Mouse (Mus musculus): Measurements from ENCODE around the gene Neu3. TPM values are rescaled to one million over a fixed set of nuclear protein-coding genes. Genes with fewer than 3 reads are reported as not detected.
A peak's percentile ranks its signal among the peaks of the same experiment; 100 is the strongest.

Neu3 gene
- total and polyA plus RNA-seq, 2 experiments from 2014 or later: 1.6 to 2.1 TPM

DNA sequence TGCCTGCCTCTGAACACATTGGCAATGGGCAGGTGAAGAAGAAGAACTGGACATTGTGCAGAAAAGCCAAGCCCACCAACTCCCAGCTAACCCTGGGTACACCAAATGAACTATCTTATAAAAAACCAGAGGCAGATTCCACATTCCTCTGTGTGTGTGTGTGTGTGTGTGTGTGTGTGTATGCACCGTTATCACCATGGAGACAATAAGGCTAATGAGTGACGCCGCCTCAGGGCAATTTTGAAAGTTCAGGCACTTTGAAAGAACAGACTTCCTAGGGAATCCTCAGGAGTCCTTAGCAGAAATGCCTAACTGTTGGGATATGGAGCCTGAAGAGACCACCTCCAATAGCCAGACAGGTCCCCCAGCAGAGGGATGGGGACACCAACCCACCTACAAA is 31.0 kb downstream of the Neu3 start:
- H3K9me3 ChIP-seq (ENCODE audit: low read length): no peaks in the 10 kb centered on the region
- no peak for TF ChIP-seq CTCF (IDR thresholded peaks at IDR 0.05; ENCODE audit: low read depth)
- H3K27me3 ChIP-seq (ENCODE audit: insufficient read depth, low read length): no peaks in the 10 kb centered on the region
- 56% methylated on average over 3 of the region's 3 CpGs for WGBS
- H3K4me3 ChIP-seq (ENCODE audit: low read length): no peak overlapping the region
- no peaks in the 10 kb centered on the region for H3K36me3 ChIP-seq (ENCODE audit: insufficient read depth, low read length)
- no peak overlapping the region for H3K4me2 ChIP-seq (ENCODE audit: low read depth, low read length)
- H3K9ac ChIP-seq (replicated peaks; ENCODE audit: low read length): no peak overlapping the region
- ATAC-seq: no peak
- no peaks in the 10 kb centered on the region for H3K4me1 ChIP-seq (ENCODE audit: insufficient read depth, low read length)
- no peak overlapping the region for H3K27ac ChIP-seq
- no peak for DNase-seq (ENCODE audit: low spot score)

DNA sequence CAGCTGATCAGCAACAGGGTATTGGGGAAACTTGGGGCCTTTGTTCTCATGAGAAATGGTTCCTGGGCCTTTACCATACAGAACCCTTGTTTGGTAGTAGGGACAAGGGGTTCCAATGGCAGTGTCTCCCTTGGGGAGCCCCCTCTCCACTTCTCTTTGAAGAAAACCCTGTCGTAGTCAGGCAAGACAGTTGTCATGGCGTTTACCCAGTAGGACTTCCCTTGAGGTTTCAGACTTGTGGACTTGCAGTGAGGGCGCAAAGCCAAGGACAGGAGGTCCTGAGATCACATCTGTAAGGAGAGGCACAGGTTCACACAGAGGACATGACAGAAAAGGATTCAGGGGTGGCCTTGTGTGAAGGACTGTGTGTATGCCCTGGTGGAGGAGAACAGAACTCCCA is 31.7 kb downstream of the Neu3 start:
- Histone ChIP-seq H3K9ac (replicated peaks; ENCODE audit: low read length) (no peak overlapping the region), H3K4me3 (ENCODE audit: low read length) (no peak overlapping the region), H3K4me2 (ENCODE audit: low read depth, low read length) (no peak overlapping the region), H3K36me3 (ENCODE audit: insufficient read depth, low read length) (no peaks in the 10 kb centered on the region), H3K9me3 (ENCODE audit: low read length) (no peaks in the 10 kb centered on the region), H3K27ac (no peak overlapping the region), H3K27me3 (ENCODE audit: insufficient read depth, low read length) (no peaks in the 10 kb centered on the region), H3K4me1 (ENCODE audit: insufficient read depth, low read length) (no peaks in the 10 kb centered on the region)
- ATAC-seq: no peak
- DNase-seq (ENCODE audit: low spot score): no peak
- TF ChIP-seq CTCF (IDR thresholded peaks at IDR 0.05; ENCODE audit: low read depth): no peak
- 50% methylated on average over 3 of the region's 3 CpGs for WGBS

DNA sequence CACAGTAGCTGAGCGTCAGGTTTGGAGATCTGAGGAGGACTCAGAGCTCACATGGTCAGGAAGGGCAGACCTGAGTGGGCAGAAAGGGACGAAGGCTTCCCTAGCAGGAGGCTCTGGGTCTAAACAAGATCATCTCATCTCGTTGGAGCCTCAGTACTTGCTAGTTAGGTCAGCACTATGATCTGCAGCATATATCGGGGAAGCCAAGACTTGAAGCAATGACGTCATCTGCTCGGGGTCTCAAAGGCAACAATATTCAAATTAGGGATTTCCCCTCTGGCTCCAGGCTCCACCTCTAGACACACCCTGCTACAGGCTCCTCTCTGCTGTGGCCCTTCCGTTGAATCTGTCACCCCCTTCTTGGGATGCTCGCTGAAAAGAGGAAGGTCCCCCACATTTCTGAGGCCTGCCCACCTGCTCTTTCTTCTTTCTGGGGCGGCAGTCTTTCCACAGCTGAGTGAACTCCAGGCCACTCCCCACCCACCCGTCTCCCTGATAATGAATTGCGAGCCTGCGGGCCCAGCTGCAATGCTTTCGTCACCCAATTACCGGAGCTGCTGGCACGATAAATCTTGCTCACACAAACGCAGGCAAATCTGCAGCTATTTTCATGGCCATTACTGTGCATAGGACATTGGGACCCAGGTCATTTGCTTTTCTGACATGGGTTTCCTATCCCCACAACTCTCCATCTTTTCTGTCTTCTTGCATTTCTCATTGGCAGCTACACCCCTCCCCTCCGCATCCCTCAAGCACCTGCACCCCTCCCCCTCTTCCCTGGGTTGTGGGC is 32.8 kb downstream of the Neu3 start:
- Histone ChIP-seq H3K9me3 (ENCODE audit: low read length) (no peaks in the 10 kb centered on the region), H3K4me2 (ENCODE audit: low read depth, low read length) (peak overlapping the region; percentile 31), H3K4me1 (ENCODE audit: insufficient read depth, low read length) (no peaks in the 10 kb centered on the region), H3K4me3 (ENCODE audit: low read length) (no peak overlapping the region), H3K27ac (no peak overlapping the region), H3K36me3 (ENCODE audit: insufficient read depth, low read length) (no peaks in the 10 kb centered on the region), H3K27me3 (ENCODE audit: insufficient read depth, low read length) (no peaks in the 10 kb centered on the region), H3K9ac (replicated peaks; ENCODE audit: low read length) (no peak overlapping the region)
- peak; percentile 65 for ATAC-seq
- TF ChIP-seq CTCF (IDR thresholded peaks at IDR 0.05; ENCODE audit: low read depth): no peak
- DNase-seq (ENCODE audit: low spot score): peak; percentile 68
- 11% methylated on average over 17 of the region's 17 CpGs for WGBS

DNA sequence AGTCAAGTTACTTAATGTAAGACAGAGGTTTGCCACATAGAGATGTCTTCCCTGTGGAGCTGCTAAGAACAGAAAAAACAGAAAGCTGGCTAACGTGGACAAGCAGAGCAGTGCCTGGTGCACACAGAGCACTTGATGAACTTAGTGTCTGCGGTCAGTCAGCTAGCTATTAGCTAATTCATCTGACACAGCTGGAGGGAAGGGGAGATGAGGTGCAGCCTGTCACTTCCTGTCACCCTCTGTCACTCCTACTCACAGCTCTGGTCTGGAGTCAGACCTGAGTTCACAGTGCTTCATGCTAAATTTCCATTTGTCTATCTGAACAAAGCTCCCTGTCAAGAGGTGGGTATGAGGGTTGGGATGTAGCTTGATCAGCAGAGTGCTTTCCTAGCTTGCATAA is 34.1 kb downstream of the Neu3 start:
- H3K36me3 ChIP-seq (ENCODE audit: insufficient read depth, low read length): no peaks in the 10 kb centered on the region
- 48% methylated on average over 2 of the region's 2 CpGs for WGBS
- H3K4me1 ChIP-seq (ENCODE audit: insufficient read depth, low read length): no peaks in the 10 kb centered on the region
- H3K4me2 ChIP-seq (ENCODE audit: low read depth, low read length): no peak overlapping the region
- no peak overlapping the region for H3K27ac ChIP-seq
- no peaks in the 10 kb centered on the region for H3K9me3 ChIP-seq (ENCODE audit: low read length)
- TF ChIP-seq CTCF (IDR thresholded peaks at IDR 0.05; ENCODE audit: low read depth): no peak
- no peak overlapping the region for H3K4me3 ChIP-seq (ENCODE audit: low read length)
- no peak overlapping the region for H3K9ac ChIP-seq (replicated peaks; ENCODE audit: low read length)
- DNase-seq (ENCODE audit: low spot score) (no peak), ATAC-seq (no peak)
- no peaks in the 10 kb centered on the region for H3K27me3 ChIP-seq (ENCODE audit: insufficient read depth, low read length)

DNA sequence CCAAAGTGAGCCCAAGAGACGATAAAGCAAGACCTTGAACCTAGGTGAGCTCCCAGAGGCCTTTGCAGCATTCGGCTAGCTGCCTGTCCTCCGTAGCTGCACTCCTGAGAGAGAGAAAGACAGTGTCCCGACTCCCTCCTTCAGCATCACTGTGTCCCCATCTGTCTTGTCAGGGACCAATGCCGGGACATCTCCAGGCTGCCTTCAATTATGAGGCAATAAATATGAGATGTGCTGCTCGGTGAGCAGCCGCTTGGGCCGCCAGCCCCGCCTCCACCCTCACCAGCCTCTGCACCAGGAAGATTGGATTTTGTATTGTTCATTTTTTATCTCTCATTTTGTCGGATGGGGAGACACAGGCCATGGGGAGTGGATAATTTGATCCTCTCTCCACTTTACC is 37.4 kb downstream of the Neu3 start:
- H3K4me3 ChIP-seq (ENCODE audit: low read length): no peak overlapping the region
- H3K9me3 ChIP-seq (ENCODE audit: low read length): no peaks in the 10 kb centered on the region
- DNase-seq (ENCODE audit: low spot score) (no peak), ATAC-seq (no peak)
- TF ChIP-seq CTCF (IDR thresholded peaks at IDR 0.05; ENCODE audit: low read depth): no peak
- H3K4me2 ChIP-seq (ENCODE audit: low read depth, low read length): no peak overlapping the region
- no peaks in the 10 kb centered on the region for H3K36me3 ChIP-seq (ENCODE audit: insufficient read depth, low read length)
- no peak overlapping the region for H3K9ac ChIP-seq (replicated peaks; ENCODE audit: low read length)
- no peaks in the 10 kb centered on the region for H3K27me3 ChIP-seq (ENCODE audit: insufficient read depth, low read length)
- no peaks in the 10 kb centered on the region for H3K4me1 ChIP-seq (ENCODE audit: insufficient read depth, low read length)
- H3K27ac ChIP-seq: no peak overlapping the region
- 62% methylated on average over 10 of the region's 10 CpGs for WGBS

DNA sequence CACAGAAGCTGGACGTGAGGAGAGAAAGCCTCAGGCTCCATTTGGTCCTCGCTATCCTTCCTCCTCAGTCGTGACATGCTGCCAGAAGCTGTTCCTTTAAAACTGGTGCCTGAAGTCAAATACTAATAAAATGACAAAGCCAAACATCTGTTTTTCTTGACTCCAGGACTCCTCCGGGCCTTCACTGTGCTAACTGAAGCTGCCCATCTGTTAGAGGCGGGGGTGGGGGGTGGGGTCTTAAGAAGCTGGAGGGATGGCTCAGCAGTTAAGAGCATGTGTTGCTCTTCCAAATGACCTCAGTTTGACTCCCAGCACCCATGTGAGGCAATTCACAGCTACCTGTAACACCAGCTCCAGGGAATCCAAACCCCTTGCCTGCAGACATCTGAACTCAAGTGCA is 39.7 kb downstream of the Neu3 start:
- DNase-seq (ENCODE audit: low spot score) (no peak), ATAC-seq (no peak)
- H3K4me1 ChIP-seq (ENCODE audit: insufficient read depth, low read length): no peaks in the 10 kb centered on the region
- 50% methylated on average over 5 of the region's 5 CpGs for WGBS
- H3K9ac ChIP-seq (replicated peaks; ENCODE audit: low read length): no peak overlapping the region
- H3K27me3 ChIP-seq (ENCODE audit: insufficient read depth, low read length): no peaks in the 10 kb centered on the region
- no peaks in the 10 kb centered on the region for H3K9me3 ChIP-seq (ENCODE audit: low read length)
- TF ChIP-seq CTCF (IDR thresholded peaks at IDR 0.05; ENCODE audit: low read depth): no peak
- H3K4me3 ChIP-seq (ENCODE audit: low read length): no peak overlapping the region
- H3K36me3 ChIP-seq (ENCODE audit: insufficient read depth, low read length): no peaks in the 10 kb centered on the region
- no peak overlapping the region for H3K4me2 ChIP-seq (ENCODE audit: low read depth, low read length)
- H3K27ac ChIP-seq: no peak overlapping the region

DNA sequence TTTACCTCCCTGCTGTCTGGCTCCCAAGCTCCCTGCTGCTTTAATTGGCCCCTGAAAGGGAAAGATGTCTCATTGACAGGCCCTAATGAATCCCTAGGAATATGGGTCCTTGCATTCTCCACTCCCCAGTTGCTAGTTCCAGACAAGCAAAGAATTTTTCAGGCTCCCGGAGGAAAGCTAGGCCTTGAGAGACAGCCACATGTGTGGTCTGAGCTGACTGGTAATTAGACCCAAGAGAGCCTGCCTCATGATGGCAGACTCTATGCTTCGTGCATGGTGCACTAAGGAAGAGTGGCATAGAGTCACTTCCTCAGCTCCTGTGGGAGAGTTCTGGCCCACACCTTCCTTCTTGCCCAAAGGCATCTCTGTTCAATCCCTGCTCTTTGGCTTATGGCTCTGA is 40.3 kb downstream of the Neu3 start:
- DNase-seq (ENCODE audit: low spot score) (no peak), ATAC-seq (no peak)
- WGBS: 30% methylated on average over 2 of the region's 2 CpGs

More for the DNA sequence above, 40.3 kb downstream of the Neu3 start:
- Histone ChIP-seq H3K27ac (no peak overlapping the region), H3K27me3 (ENCODE audit: insufficient read depth, low read length) (no peaks in the 10 kb centered on the region), H3K9ac (replicated peaks; ENCODE audit: low read length) (no peak overlapping the region), H3K4me2 (ENCODE audit: low read depth, low read length) (no peak overlapping the region), H3K36me3 (ENCODE audit: insufficient read depth, low read length) (no peaks in the 10 kb centered on the region), H3K4me3 (ENCODE audit: low read length) (no peak overlapping the region), H3K4me1 (ENCODE audit: insufficient read depth, low read length) (no peaks in the 10 kb centered on the region), H3K9me3 (ENCODE audit: low read length) (no peaks in the 10 kb centered on the region)
- no peak for TF ChIP-seq CTCF (IDR thresholded peaks at IDR 0.05; ENCODE audit: low read depth)
